9 mouse cellular contexts compared by ENCODE assay signal in the genomic region with DNA sequence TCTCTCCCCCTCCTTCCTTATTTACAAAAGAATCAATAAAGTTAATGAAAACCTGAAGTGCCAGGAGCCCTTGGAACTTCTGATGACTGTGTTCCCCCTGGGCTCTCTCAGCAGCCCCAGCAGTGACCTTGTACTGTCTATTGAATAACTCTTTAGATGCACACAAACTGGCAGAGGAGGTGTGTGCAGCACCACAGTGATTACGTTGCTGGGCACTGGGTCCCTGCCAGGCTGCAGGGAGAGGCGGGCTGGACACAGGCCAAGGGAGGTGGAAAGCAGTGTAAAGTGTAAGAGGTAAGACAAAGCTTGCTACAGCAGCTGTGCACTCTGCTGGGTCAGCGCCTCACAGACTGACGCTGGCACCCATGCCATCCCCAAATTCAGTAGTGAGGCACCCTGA.
A peak's percentile ranks its signal among the peaks of the same experiment; 100 is the strongest.
DNase-seq lines count a peak whose midpoint lies in the region; ATAC-seq lines count a peak whose summit lies in the region.
"Had no signal": no experiment of that assay in that cellular context is flagged by ENCODE, and none has a peak within 500 bp of the region (broad histone marks: within the 10 kb centered on the region; RNA-seq: fewer than 3 reads in every experiment).

No protein-coding gene starts in this region.

- 42% methylated on average over 4 of the region's 4 CpGs for WGBS in heart, embryonic 13.5 days
- WGBS in stomach, embryonic 14.5 days: 58% methylated on average over 4 of the region's 4 CpGs

- H3K36me3 ChIP-seq in heart, embryonic 13.5 days: no peaks in the 10 kb centered on the region
- no peaks in the 10 kb centered on the region for H3K36me3 ChIP-seq in stomach, embryonic 14.5 days (ENCODE audit: control insufficient read depth, insufficient read depth, low read length)

- H3K9ac ChIP-seq in heart, embryonic 13.5 days: peak overlapping the region; percentile 45; the same call in 1 of the 2 replicates
- no peak overlapping the region for H3K9ac ChIP-seq in stomach, embryonic 14.5 days (replicated peaks; ENCODE audit: low read depth, low read length)

- H3K9me3 ChIP-seq in heart, embryonic 13.5 days: no peaks in the 10 kb centered on the region
- no peaks in the 10 kb centered on the region for H3K9me3 ChIP-seq in stomach, embryonic 14.5 days (ENCODE audit: control insufficient read depth, low read depth, low read length)

- peaks cover 53% of the 10 kb centered on the region for H3K4me1 ChIP-seq in heart, embryonic 13.5 days
- H3K4me1 ChIP-seq in stomach, embryonic 14.5 days (ENCODE audit: control insufficient read depth, insufficient read depth, low read length): peaks cover 13% of the 10 kb centered on the region; the same call in 1 of the 2 replicates

- no peak overlapping the region for H3K4me3 ChIP-seq in heart, embryonic 13.5 days
- H3K4me3 ChIP-seq in stomach, embryonic 14.5 days (ENCODE audit: low read depth, low read length): no peak overlapping the region

- ATAC-seq in heart, embryonic 13.5 days (ENCODE audit: extremely low read depth, insufficient number of reproducible peaks, low FRiP score, low TSS enrichment): no peak
- peak; percentile 23; the same call in 1 of the 2 replicates for ATAC-seq in stomach, embryonic 14.5 days (ENCODE audit: insufficient number of reproducible peaks, insufficient read depth, low FRiP score, low read depth)

- H3K4me2 ChIP-seq in heart, embryonic 13.5 days: peak overlapping the region; percentile 44
- H3K4me2 ChIP-seq in stomach, embryonic 14.5 days (replicated peaks; ENCODE audit: low read depth, low read length): no peak overlapping the region

- H3K27ac ChIP-seq in heart, embryonic 13.5 days (replicated peaks): peak overlapping the region; percentile 90
- H3K27ac ChIP-seq in stomach, embryonic 14.5 days (ENCODE audit: low read length): no peak overlapping the region

- H3K27me3 ChIP-seq in heart, embryonic 13.5 days (replicated peaks): no peaks in the 10 kb centered on the region
- H3K27me3 ChIP-seq in stomach, embryonic 14.5 days (ENCODE audit: control insufficient read depth, insufficient read depth, low read length): no peaks in the 10 kb centered on the region

- no peak for DNase-seq in heart, adult 9 months (ENCODE audit: low spot score in 2 of 2)
- DNase-seq in retina, postnatal 1 day: peak; percentile 45
- DNase-seq in retina, embryonic 14.5 days (ENCODE audit: low spot score): no peak
- peak; percentile 44 to 67 for DNase-seq in kidney, adult 8-10 months
- DNase-seq in cerebellum, adult 18-20 months: no peak
- no peak for DNase-seq in urinary bladder, adult 2 months (ENCODE audit: low spot score)
- DNase-seq: cerebellum, adult 9-10 months had no signal

Comparison
In these comparisons a context has a peak if more than half of its experiments do, and no peak if none do; other contexts are left out.
1. DNase-seq: peak in retina, postnatal 1 day (single experiment) and kidney, adult 8-10 months (2 of 2); none in heart, adult 9 months (0 of 2), retina, embryonic 14.5 days (single experiment), cerebellum, adult 18-20 months (0 of 2) and urinary bladder, adult 2 months (single experiment).